Mouse (Mus musculus) hematopoietic stem cell, adult 5-6 weeks (primary cell): Measurements from ENCODE around the gene Capn11. TPM values are rescaled to one million over a fixed set of nuclear protein-coding genes. Genes with fewer than 3 reads are reported as not detected.

Experiments used
- ATAC-seq, 2 experiments: fragments of 125-278 bp in 1 of 2; replicated peaks in 1 of 2; 2 replicates each; pipeline ENCODE4 v1.8.0; 2016 to 2017; ENCODE audit warnings: inconsistent platforms in 2 of 2, mild to moderate bottlenecking in 2 of 2, moderate number of reproducible peaks in 2 of 2, low read depth in 1 of 2, moderate TSS enrichment in 1 of 2; ENCODE audit not compliant: low FRiP score in 2 of 2, poor library complexity in 2 of 2, severe bottlenecking in 2 of 2, insufficient read depth in 1 of 2, low TSS enrichment in 1 of 2
- total RNA-seq: library from RNA; stranded (forward); fragments of 172-1452, 232-1000 nt; gene quantifications from 2 replicates; pipeline ENCODE4 v1.2.3, GENCODE M21; 2017

The Capn11 gene
- total RNA-seq, 1 experiment from 2014 or later, result 0.55 TPM

DNA sequence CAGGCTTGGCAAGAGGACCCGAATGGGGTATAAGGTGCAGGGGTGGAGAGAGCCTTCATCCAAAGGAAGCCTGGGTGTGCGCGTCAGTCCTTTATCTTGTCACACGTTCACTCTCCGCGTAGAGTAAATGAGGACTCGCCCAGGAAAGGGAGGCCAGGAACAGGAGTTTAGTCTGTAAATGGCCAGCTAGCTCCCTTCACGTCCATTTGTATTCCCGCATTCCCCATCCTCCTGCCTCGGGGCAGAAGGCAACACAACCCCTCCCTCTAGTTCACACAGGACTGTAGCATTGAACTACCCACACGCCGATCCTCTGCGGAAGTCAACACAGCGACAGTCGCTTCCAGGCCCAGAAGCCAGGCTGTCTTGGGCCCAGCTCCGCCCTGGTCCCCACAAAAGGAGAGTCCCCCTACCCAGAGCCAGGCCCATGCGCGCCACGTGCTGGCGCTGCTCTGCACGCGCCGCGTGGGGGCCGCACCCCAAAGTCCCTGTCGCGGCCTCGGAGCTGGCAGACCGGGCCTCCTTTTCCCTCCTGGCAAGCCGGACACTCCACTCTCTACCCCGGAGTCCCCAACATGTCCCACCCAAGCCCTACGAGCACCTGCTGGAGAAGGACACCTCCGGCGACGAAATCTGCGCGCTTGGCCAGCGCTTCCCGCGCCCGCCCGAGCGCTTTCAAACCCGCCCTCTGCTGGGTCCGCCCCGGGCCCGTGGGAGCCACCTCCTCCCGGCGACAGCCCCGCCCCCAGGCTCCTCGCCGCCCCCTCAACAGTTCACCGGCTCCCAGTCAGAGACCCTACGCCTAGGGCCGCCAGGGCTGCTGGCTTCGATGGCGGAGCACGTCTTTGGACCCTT is 64.0 kb downstream of the Capn11 start:
- peak; percentile 41 to 42; a peak in 3 of 4 replicates for ATAC-seq

DNA sequence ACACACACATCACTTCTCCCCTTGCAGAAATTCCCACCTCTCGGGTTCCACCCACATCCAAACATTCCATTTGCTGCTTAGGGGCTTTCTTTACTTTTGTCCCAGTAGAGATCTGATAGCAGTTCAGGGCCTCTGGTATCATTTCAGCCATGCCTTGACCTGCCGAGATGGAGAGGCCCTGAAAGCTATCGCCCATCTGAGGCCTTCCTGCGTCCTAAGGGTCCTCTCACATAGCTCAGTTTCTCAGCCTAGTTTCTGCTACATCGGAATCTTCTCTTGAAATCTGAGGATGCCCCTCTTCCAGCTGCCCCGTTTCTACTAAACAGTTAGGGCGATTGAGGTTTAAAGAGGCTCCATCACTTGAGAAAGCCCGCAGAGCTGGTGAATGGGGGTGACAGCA is 64.9 kb downstream of the Capn11 start:
- no peak for ATAC-seq

DNA sequence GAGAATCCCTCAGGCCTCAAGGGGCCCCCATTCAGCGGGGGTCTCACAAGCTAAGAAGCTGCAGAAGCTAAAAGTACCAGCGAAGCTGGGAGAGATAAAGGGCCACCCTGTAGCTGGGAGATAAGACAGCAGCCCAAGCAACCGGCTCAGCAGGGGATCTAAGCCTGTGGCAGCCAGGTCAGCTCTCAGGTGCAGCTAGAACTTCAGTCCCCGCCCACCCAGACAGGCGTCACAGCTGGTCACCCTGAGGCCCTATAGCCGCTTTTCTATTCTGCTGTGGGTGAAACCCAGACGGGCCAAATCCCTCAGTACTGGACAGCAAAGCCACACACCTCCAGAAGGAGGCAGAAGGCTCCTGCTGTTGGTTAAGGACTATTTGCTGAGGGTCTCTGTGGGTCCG is 65.6 kb downstream of the Capn11 start:
- ATAC-seq, result no peak

DNA sequence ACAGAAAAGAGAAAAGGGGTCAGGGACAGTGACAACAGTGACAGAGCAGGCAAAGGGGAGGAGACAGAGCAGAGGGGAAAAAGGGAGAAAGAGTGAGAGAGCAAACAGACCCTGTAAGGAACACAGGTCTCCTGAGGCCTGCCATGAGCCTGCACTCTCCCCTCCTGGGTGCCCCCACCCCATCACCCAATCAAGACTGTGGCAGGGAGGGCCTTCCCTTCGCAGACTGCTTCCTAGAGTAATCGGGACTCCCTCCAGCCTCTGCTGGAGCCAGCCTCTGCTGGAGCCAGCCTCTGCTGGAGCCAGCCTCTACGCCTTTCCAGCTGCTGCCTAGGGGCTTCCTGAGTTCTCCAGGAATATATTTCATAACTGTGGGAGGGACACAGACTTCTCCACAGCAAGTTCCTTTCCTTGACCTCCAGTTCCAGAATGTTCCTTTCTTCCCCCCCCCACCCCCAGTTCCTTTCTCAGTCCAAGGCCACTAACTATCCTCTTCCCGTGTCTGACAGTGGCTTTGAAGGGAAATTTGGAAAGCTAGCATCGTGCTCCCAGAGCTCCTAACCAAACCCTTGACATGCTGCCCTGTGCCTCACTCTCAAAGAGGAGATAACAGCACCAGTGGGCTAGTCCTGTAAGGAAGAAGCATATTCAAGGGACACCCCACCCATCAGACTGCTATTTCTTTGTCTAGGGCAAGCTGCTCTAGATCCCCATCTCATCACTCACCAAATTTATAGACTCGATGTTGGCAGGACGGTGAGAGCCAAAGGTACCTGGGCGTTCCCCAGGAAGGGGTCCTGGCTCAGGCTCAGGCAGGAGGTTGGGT is 66.3 kb downstream of the Capn11 start:
- ATAC-seq, result no peak

DNA sequence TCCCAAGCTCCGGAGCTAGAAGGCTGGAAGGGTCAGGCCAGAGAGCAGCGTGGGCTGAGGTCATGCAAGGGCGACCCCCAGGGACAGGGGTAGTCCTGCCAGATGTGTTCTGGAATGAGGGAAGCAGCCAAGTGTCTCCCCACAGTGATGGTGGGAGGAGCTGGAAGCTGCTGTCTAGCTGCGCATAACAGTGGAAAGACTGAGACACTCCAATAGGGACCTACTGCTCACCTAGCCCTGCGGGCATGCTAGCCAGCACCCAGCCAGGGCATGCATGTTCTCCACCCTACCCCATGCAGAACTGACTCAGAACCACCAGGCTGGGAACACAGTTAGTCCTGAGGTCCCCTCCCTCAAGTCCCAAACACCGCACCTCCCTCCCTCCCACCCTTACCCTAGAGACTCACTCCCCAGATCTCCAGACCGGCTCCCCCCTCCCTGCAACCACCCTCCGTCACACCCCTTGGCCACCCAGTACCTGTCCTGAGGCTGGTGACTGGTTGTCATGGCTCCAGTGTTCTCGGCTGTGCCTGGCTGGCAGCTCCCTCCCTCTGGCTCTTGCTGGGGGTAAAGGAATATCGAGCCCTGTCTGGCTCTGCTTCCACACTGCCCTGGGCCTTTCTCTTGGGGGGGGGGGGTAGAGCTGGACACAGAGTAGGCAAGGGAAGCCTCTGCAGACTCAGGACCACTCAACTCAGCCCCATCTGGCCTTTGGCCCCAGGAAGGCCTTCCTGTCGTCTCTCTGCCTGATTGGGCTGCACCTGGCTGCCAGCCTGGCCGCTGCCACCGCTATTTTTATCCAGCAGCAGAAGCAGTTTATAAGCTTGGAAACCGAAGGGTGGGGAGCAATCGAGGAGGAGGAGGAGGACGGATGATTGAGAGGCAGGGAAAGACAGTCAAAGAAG is 67.2 kb downstream of the Capn11 start:
- ATAC-seq, result no peak

DNA sequence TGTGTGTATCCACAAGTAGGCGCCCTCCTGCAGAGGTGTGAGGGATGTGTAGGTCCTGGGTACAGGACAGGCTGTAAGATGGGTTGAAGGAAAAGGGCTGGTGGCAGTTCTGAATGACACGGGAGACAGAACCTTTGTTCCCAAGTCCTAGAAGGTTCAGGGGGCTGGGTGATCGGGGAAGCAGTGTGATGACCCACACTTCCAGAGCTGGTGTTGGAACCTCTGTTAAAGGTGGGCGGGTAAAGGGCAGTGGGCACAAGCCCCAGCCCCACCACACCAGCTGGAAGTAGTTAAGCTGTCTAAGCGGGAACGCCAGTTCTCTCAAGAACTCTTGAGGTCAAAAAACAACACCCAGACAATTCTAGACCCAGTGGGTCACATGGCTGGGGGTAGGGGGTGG is 68.7 kb downstream of the Capn11 start:
- ATAC-seq, result no peak

DNA sequence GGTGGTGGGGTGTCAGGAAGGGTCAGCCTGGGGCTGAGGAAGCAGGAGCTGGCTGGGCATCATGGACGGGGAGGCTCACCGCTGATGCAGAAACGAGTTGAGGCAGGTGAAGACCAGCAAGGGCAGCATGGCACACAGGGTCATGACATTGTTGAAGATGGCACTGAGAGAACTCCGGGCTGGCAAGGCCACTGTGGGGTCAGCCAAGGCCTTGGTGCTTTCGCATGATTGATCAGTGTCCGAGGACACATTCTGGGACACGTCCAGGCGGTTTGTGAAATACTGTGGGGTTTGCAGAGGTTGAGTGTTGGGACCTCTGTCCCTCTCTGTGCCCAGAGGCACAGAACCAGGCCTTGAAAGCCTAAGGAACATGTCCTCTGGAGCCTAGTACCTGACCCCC is 69.3 kb downstream of the Capn11 start:
- ATAC-seq, result no peak

DNA sequence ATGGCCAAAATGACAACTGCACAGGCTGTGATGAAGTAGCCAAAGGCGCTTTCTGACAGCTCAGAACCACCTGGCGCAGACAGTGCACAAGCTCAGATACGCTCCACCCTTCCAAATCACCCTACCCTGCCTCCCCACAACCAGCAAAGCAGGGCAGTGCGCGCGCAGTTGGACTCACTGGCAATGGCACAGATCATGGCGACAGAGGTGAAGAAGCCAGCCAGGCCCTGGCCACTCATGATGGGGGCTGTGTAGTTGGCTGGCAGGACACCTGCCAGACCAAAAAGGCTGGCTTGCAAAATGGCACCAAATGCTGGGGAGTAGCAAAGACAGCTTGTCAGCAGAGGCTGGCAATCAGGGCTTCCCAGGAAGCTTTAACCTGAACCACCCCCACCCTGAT is 69.9 kb downstream of the Capn11 start:
- ATAC-seq, result no peak

DNA sequence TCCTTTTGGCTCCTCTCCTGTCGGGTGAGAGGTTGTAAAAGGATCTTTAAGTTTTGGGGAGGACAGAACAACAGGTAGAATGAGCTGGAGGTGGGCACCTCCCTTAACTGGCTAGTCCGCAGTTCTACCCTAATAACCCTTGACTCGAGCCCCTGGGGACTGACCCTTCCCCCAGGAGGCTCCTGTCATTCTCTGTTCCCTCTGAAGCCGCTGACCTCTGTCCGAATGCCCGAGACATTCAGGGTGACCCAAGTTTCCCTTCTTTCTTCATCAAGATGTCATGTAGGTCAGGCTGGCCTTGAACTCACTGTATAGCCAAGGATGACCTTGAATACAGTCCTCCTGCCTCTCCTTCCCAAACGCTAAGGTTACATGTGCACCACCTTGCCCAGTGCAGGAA is 70.8 kb downstream of the Capn11 start:
- ATAC-seq, result no peak

DNA sequence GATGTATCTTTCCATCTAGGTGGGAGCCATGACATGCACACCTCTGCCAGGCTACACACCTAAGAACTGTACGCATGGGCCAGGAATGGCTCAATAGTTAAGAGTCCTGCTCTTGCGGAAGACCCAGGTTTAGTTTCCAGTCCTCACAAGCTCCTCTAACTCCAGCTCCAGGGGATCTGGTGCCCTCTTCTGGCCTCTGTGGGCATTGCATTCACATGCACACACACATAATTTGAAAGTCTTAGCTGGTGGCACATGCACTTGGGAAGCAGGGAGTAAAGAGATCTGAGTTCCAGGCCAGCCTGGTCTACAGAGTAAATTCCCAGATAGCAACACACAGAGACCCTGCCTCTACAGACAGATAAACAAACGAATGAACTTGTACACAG is 72.7 kb downstream of the Capn11 start:
- no peak for ATAC-seq

DNA sequence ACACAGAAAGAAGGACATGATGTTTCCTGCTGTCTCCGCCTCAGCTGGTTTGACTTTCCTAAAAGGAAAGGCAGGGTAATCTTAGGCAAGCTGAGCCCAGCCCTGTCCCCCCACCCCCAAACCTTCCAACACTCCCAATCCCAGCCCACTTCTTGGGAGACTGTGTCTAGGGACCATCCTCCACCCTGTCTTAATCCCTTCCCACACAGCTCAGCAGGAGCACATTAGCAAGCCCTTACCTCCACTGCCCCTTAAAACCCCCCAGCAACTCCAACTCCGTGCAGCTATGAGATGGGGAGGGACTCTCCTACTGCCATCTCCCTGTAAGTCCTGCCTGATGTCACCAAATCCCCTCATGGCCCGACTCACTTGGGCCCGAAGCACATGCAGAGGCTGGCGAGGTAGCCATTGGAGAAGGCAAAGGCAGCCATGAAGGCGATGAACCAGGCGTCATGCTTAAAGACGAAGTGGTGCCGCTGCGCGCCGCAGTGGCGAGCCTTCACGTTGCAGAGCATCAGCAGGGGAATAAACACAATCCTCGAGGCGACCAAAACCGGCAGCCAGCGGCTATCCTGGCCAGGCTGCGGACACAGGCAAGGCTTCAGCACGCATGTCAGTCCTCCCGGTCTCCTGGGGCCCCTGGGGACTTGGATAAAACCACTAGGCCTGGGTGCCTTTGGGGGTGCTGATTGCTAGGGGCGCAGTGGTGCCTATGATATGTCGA is 73.2 kb downstream of the Capn11 start:
- no peak for ATAC-seq

DNA sequence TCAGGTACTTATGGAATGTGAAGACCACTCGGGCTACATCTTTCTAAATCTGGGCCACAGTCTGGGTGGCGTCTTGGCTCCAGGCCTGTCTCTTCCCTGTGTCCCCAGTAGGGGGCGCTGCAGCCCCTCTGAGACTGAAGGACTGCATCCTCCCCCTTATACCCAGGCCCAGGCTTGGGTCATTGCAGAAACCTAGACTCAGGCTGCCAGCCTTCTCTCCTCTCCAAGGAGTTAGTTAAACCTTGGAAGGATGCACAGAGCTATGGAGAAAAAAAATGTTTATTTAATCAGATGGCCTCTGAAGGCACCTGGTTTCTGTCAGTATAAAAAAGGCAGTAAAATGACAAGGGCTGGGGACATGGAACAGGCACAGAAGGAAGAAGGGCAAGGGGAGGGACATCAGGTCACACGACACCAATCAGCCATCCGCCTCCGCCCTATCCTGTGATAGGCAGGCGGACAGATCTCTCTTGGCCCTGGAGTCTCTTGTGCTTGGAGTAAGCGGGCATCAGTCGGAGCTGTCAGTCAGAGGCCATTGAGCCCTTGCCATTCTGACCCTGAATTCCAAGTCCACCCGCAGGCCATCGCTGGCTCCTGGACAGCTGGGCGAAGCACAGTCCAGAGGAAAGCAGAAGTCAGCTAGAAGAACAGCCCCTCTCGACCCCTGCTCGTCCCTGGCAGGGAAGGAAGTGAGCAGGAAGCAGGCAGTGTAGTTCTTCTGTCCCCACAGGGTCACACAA is 74.0 kb downstream of the Capn11 start:
- peak; percentile 46 to 55; a peak in 2 of 4 replicates for ATAC-seq

DNA sequence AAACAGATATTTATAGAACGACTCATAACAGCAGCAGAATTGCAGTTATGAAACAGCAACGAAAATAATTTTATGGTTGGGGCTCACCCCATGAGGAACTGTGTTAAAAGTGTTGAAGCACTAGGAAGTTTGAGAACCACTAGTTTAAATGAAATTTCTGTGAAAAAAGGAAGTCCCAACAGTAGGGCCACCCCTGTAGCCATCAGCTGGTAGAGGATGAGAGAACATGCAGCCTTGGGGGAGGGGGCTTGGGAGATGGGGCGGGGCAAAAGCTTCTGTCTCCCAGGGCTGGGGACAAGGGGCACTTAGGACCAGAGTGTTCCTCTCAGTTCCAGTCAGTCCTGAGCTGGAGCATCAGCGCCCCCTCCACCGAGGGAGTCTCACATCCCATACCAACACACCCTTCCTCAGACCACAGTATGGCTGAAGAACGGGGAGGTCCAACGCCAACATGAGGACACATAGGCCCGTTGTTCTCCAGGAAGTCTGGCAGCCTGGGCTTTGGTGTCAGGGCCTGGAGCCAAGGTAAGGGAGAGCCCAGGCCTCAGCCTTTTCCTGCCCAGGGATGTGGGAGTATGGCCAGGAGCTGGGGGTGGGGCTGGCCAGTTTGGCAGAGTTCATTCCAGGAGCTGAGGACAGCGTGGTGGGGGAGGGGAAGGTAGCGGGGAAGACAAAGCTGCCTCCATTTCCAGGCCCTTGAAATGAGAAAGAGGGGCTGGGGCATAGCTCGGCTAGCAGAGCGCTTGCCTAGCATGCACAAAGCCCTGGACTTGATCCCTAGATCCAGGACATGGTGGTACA is 74.8 kb downstream of the Capn11 start:
- ATAC-seq, result peak; percentile 10 to 19; a peak in 2 of 4 replicates

DNA sequence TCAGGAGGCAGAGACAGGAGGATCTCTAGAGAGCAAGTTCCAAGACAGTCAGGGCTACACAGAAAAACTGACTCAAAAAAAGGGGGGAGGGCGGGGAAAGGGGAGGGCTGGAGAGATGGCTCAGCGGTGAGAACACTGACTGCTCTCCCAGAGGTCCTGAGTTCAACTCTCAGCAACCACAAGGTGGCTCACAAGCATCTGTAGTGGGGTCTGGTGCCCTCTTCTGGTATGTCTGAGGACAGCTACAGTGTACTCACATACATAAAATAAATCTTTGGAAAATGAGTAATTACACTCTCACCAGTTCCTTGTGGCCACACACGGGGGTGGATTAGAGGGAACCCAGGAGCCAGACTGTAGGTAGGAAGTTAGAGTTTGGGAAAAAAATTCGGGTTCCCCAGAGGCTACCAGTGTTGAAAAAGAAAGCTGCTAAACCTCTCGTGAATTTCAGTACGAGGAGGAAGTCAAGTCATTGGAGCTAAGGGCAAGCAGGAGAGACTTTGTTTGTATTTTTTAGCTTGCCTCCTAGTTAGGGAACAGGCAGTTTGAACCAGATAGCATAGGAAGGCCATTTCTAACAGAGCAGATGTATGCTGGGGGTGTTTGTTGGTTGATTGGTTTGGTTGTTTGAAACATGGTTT is 76.3 kb downstream of the Capn11 start:
- ATAC-seq, result no peak

DNA sequence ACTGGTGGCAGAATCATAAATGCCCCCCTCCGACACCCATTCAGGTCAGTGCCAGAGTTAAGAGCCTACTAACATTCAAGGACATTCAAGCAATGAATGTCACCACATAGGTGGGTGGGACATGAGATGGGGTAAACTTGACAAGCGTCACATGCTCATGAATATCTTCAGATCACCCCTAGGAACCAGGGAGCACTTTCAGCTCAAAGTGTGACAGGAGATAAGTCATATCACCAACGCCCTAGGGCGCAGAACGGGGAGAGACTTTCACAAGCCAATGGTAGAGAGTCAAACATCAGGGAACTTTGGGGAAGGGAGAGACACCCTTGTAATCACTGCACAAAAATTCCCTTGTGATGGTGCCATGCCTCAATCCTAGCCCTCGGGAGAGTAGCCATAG is 76.9 kb downstream of the Capn11 start:
- ATAC-seq, result no peak
